Mouse (Mus musculus) kidney, adult 11 months (tissue): Measurements from ENCODE around the gene Kctd21.

Source experiments
- DNase-seq: peaks from one replicate; pipeline ENCODE4 v3.0.0; 2022

Kctd21 gene

GRCm38 (mm10) chr7:97331726-97332666, at the start of gene Kctd21, which contains the start of gene Usp35:
Gene Kctd21, plus strand, starts transcription at chr7:97332327.
Gene Usp35, minus strand, starts transcription at chr7:97332020.
- DNase-seq, result peak; percentile 93

- no peak for DNase-seq
Measured at GRCm38 (mm10) chr7:97296986-97297385, 35.1 kb upstream of the Kctd21 start.

GRCm38 (mm10) chr7:97297466-97297865, 34.7 kb upstream of the Kctd21 start:
- peak; percentile 31 for DNase-seq

DNA sequence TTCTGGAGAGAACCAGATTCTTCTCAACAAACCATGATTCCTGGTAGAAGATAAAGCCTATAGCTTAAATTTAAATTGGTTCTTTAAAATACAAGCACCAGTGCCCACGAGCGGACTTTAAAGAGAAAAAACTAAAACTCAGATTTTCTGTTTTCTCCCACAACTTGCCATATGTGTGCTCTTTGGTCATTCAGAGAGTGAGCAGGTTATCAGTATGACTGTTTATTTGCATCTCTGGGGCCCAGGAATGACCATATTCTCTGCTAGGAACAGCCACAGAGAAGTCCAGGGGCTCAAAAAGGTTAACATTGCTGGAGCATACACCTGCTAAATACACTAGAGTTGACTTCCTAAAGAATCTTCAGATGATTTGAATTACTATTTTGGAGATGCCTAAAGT, 33.8 kb upstream of the Kctd21 start:
- DNase-seq, result no peak

- DNase-seq, result no peak
Measured at GRCm38 (mm10) chr7:97298943-97299342, 33.2 kb upstream of the Kctd21 start.

- no peak for DNase-seq
Measured at GRCm38 (mm10) chr7:97300914-97301313, 31.2 kb upstream of the Kctd21 start.

DNA sequence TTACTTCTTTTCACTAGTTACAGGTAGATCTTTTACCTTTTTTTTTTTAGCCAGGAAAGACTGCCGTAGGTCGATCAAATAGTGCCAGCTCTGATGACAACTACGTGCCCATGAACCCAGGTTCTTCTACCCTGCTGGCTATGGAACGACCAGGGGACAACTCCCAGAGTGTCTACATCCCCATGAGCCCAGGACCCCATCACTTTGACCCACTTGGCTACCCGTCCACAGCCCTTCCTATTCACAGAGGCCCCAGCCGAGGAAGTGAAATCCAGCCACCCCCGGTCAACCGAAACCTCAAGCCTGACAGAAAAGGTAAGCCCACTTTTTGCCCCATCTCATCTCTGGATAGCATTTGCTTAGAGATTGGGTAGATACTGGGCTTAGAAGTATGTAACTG, 30.8 kb upstream of the Kctd21 start:
- no peak for DNase-seq

GRCm38 (mm10) chr7:97302261-97302660, 29.9 kb upstream of the Kctd21 start:
- DNase-seq, result no peak

DNA sequence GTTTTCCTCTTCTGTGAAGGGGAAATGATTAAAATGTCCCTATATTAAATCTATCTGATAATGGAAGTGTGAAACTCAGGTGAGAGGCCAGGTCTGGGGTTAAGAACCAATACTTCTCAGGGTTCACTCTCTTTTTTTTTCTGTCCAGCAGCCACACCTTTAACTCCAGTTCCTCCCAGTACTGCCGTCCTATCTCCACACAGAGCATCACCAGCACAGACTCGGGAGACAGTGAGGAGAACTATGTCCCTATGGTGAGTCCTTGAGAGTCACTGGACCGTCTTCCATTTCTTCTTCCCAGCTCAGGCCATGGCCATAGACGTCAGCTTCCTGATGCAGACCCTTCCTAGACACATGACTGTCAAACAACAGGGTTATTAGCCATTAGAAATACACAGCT, 29.3 kb upstream of the Kctd21 start:
- DNase-seq, result no peak

GRCm38 (mm10) chr7:97303614-97304013, 28.5 kb upstream of the Kctd21 start:
- no peak for DNase-seq

DNA sequence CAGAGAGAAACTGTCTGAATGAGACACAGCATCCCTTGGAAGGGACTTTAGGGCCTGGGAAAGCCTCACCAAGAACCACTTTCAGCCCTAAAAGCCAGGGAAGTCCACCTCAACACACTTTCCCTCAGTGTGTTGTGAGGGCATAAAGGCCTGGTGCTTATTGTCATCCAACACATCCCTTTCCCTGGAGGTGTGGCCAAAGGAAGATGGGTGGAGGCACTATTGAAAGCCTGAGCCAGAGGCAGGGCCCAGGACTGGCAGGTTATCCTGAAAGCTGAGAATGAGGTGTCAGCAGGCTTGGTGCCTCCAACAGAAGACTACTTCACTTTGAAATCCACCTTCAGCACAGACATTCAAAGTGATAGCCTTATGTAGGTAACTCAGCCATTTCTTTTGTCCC, 27.7 kb upstream of the Kctd21 start:
- no peak for DNase-seq

- no peak for DNase-seq
Measured at GRCm38 (mm10) chr7:97305206-97305605, 26.9 kb upstream of the Kctd21 start.

DNA sequence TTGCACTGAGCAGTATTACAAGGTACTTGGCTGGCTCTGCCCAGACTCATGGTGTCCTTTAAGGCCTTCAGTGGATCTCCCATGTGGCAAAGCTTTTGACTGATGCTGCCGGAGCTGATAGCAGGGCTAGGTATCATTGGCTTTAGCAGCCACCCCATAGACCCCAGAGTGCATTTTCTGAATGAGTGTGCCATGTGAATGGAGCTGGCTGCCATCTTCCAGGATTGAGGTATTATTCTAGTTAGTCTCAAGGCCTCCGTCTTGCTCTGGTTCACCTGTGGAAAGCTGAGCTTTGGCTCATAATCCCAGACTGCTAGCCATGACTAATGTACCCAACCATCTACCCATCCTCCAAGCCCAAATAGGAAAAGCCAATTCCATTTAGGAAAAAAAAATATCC, 25.3 kb upstream of the Kctd21 start:
- no peak for DNase-seq

GRCm38 (mm10) chr7:97307546-97307945, 24.6 kb upstream of the Kctd21 start:
- DNase-seq, result no peak

DNA sequence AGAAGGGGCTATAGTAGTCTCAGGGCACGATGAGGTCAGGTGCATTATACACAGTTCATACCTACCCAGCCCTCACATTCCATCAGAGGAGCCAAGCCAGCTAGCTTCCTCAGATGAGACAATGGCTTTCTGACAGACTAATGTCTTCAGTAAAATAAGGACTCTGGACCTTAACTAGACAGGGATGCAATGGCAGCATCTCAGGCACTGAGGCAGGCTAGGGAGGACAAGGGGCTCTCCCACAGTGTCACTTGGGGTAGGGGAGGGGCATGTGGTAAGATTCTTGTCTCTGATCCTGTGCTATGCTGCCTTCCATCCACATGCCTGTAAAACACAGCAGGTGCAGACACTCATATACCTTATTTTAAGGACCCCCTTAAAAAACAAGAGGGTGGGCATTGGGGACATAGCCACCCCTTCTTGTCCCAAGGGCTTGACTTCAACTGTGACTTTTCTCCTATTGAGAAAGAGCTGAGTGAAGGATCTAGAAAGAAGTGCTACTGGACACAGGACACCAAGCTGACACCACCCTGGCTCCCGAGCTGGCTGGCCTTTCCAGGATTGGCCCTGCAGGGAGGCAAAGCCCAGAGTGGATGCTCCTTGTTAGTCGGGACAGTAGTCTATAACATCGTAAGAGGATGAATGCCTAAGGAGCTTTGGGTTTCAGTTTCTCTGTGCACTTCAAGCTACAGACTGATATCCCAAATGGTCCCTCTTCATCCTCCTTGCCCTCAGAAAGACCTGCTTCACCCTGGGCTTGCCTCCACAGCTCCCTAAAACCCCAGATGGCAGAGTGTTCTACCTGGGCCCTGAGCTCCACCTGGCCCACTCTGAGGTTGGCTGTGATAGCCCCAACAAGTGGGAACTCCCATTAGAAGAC, 22.4 kb upstream of the Kctd21 start:
- DNase-seq, result no peak

DNA sequence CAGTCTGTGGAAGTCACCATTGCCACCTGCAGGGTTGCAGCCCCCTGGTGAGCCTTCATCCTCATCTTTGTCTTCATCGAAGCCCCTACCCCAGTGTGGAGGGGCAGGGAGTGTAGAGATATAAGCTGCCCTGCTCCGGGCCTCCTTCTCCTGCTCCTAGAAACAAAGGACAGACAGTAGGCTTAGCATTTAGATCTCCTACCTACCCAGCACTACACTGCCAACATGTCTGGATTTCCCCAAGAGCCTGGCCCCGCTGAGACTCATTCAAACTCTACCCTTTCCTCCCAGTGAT, 21.8 kb upstream of the Kctd21 start:
- DNase-seq, result no peak

DNA sequence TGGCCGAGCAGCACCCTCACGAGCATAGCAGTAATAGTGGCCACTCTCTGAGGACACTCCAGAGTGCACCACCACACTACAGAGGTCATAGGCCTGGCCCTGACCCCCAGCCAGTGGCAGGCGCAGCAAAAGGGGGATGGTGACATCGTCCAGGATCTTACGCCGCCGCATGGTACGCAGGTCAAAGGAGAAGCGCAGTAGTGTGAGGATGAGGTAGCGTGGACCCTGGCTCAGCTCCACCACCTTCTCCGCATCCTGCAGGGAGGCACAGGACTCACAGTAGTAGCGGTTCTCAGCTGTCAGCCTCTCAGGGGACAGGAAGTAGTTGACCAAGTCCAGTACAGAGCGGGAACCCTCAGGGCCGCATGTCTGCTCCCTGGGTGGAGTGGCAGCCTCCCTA, 20.5 kb upstream of the Kctd21 start:
- DNase-seq, result no peak

- no peak for DNase-seq
Measured at GRCm38 (mm10) chr7:97312196-97312595, 19.9 kb upstream of the Kctd21 start.

DNA sequence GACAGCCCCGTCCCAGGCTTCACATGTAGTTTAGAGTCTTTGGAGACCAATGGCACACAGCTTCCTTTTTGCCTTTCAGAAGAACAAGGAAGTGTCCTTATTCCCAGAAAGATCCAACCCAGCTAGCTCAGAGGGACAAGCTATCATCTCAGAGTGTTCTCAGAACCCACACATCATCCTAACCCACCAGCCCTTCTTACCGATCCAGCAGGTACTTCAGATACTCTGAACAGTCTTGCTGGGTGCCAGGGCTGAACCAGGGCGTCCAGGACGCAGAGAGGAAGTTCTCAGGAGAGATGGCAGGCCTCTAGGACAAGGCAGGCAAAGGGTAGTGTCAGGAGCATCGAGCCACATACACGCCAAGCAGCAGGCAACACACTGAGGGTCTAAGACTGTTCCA, 19.3 kb upstream of the Kctd21 start:
- no peak for DNase-seq

DNA sequence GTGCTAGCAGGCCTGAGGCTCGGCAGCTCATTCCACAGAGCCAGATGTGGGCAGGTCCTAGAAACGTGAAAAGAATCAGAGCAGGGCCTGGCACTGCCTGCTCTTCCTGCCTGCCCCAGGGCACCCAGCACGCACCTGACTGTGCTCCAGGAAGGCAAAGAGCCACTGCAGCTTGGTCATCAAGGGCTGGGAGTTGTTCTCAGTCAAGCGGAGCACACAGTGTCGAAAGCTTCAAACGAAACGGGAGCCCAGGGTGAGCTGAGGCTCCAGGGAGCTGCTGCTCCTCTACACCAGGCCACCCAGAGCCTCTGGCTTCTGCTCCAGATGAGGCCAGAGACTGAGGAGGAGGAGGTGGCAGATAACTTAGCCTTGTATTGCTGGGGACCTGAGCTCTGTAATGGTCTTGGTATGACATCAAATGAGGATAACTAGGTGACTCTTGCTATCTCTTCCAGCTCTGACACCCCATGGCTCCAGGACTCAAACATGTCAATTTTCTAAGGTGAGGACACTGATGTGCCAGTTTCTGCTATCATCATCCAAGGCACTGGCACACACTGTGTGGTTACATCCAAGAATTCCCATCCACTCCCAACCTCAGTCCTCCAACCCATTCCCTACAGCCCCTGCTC, 18.6 kb upstream of the Kctd21 start:
- no peak for DNase-seq

DNA sequence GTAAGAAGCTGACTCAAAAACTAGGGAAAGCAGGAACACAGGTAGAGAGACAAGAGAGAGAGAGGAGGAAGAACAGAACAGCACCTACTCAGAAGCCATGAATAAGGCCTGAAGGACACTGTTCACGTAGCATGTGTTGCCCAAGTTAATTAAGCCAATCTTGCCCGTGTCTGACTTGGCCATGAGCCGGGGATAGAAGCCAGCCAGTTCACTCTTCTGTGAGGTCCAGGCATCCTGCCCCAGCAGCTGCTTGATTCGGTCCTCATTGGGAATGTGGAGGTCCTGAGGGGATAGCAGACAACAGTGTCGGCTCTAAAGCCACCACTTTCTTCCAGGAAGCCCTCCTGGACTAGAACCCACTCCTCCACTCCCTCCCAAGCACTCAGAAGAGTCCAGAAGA, 17.5 kb upstream of the Kctd21 start:
- no peak for DNase-seq

- no peak for DNase-seq
Measured at GRCm38 (mm10) chr7:97315656-97316055, 16.5 kb upstream of the Kctd21 start.

DNA sequence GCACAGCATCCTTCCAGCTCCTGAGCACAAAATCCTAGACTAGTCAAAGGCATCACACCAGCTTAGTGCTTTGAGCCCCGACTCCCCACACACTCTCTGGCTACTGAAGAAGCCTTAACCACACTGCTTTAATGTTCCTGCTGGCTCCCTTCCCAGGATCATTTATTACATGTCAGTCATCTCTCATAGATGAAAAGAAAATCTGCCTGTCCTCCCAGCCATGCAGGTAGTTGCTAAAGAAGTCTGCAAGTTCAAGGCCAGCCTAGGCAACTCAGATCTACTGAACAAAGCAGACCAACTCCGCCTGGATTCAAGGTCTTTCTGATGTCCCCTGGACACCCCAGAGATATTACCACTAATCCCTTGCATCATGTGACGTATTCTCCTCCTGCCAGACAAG, 14.4 kb upstream of the Kctd21 start:
- DNase-seq, result no peak

DNA sequence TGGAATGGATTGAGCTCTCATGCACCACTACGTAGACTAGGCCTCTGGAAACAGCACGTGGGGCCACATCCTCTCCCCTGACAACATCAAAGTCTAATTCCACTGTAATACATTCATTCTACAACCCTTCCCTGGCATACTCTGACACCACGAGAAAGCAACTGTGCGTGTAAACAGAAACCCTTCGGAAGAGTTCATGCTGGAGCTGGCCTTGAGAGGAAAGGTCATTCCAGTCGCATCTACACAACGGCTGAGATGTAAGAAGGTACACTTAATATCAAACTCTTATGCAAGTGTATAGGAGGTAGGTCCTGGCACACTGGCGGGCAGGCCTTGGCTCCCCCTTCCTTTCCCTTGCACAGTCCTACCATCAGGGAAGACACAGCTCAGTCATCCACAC, 7.8 kb upstream of the Kctd21 start:
- no peak for DNase-seq
